ENCODE assay signal across 8 mouse cellular contexts in genomic region chr4:43047231-43047630, GRCm38 (mm10). TPM values are rescaled to one million over a fixed set of nuclear protein-coding genes. Genes with fewer than 3 reads are reported as not detected.
DNase-seq lines count a peak whose midpoint lies in the region; ATAC-seq lines count a peak whose summit lies in the region.

No protein-coding gene starts in this region.

- DNase-seq in adrenal gland, adult (ENCODE audit: inconsistent age in 2 of 2, low spot score in 1 of 2) = peak; percentile 73 to 92
- DNase-seq in adrenal gland, adult 18-20 months (ENCODE audit: low spot score in 2 of 2) = no peak
- peak; percentile 73 for DNase-seq in adrenal gland, adult 8-10 months
- DNase-seq in embryo, embryonic 9.5 days (ENCODE audit: extremely low spot score) = peak; percentile 79
- DNase-seq in kidney, postnatal 36 days = peak; percentile 81 to 90
- DNase-seq in lung, postnatal 10 days = peak; percentile 92
- DNase-seq in right cerebral cortex, postnatal 10 days (ENCODE audit: low spot score in 2 of 2) = peak; percentile 88 to 89

- no peak overlapping the region for H3K27ac ChIP-seq in heart, embryonic 13.5 days (replicated peaks)

- 0 out of 2 replicates have a peak, but pooled peaks cover 3% of the 10 kb centered on the region for H3K27me3 ChIP-seq in heart, embryonic 13.5 days (replicated peaks)

- H3K9ac ChIP-seq in heart, embryonic 13.5 days = 0 out of 2 replicates have a peak overlapping the region, but pooled peaks have one; percentile 3

- no peak for ATAC-seq in heart, embryonic 13.5 days (ENCODE audit: extremely low read depth, insufficient number of reproducible peaks, low FRiP score, low TSS enrichment)

- peaks cover 33% of the 10 kb centered on the region for H3K4me1 ChIP-seq in heart, embryonic 13.5 days

- no peaks in the 10 kb centered on the region for H3K9me3 ChIP-seq in heart, embryonic 13.5 days

- H3K36me3 ChIP-seq in heart, embryonic 13.5 days = no peaks in the 10 kb centered on the region

- no peak overlapping the region; the same call in 1 of the 2 replicates for H3K4me3 ChIP-seq in heart, embryonic 13.5 days

- 8% methylated on average over 5 of the region's 5 CpGs for WGBS in heart, embryonic 13.5 days

- H3K4me2 ChIP-seq in heart, embryonic 13.5 days = peak overlapping the region; percentile 74

RNA-seq across cellular contexts. Expression of gene Fam214b, which starts 1.2 kb away (rescaled TPM):
- 10 to 100 TPM; 54.7 to 58.2 TPM for total RNA-seq in adrenal gland, adult 18-20 months (2021)
- 10 to 100 TPM; 49.5 to 64.9 (median 61.1) TPM for total RNA-seq in adrenal gland, adult 8-10 months (2022)
- 14.8 and 15.5 TPM in 2 replicates for polyA plus RNA-seq in heart, embryonic 13.5 days (2015; fragmentation: Nextera tagmentation; extraction: Ambion mirVana)

RNA-seq across cellular contexts. Expression of gene Unc13b, which starts 11.5 kb away (rescaled TPM):
- total RNA-seq in adrenal gland, adult 18-20 months (2021) = 10 to 100 TPM; 12.9 to 15.8 TPM
- total RNA-seq in adrenal gland, adult 8-10 months (2022) = 10 to 100 TPM; 17.2 to 33.9 (median 22.9) TPM
- polyA plus RNA-seq in heart, embryonic 13.5 days (2015; fragmentation: Nextera tagmentation; extraction: Ambion mirVana) = 9.7 and 10.2 TPM in 2 replicates

RNA-seq across cellular contexts. Expression of gene Stoml2, which starts 15.7 kb away (rescaled TPM):
- total RNA-seq in adrenal gland, adult 18-20 months (2021) = 100 to 1,000 TPM; 159 to 223 TPM
- 100 to 1,000 TPM; 204 to 262 (median 242) TPM for total RNA-seq in adrenal gland, adult 8-10 months (2022)
- polyA plus RNA-seq in heart, embryonic 13.5 days (2015; fragmentation: Nextera tagmentation; extraction: Ambion mirVana) = 211 and 238 TPM in 2 replicates

RNA-seq across cellular contexts. Expression of gene Pigo, which starts 21.6 kb away (rescaled TPM):
- total RNA-seq in adrenal gland, adult 18-20 months (2021) = 10 to 100 TPM; 14.0 to 15.9 TPM
- 10 to 100 TPM; 14.8 to 30.8 (median 22.5) TPM for total RNA-seq in adrenal gland, adult 8-10 months (2022)
- 12.7 and 13.8 TPM in 2 replicates for polyA plus RNA-seq in heart, embryonic 13.5 days (2015; fragmentation: Nextera tagmentation; extraction: Ambion mirVana)

RNA-seq across cellular contexts. Expression of gene Fancg, which starts 36.9 kb away (rescaled TPM):
- 1 to 10 TPM; 6.6 to 7.7 TPM for total RNA-seq in adrenal gland, adult 18-20 months (2021)
- 10 to 100 TPM in 2 of 4 experiments, 1 to 10 TPM in 2; 8.0 to 17.8 (median 12.5) TPM for total RNA-seq in adrenal gland, adult 8-10 months (2022)
- 10.8 and 11.0 TPM in 2 replicates for polyA plus RNA-seq in heart, embryonic 13.5 days (2015; fragmentation: Nextera tagmentation; extraction: Ambion mirVana)

Comparison
In these comparisons a context has a peak if more than half of its experiments do, and no peak if none do; other contexts are left out.
1. DNase-seq: peak in adrenal gland, adult (2 of 2), adrenal gland, adult 8-10 months (single experiment), embryo, embryonic 9.5 days (single experiment), kidney, postnatal 36 days (2 of 2), lung, postnatal 10 days (single experiment) and right cerebral cortex, postnatal 10 days (2 of 2); none in adrenal gland, adult 18-20 months (0 of 2).